Mouse (Mus musculus) forebrain, embryonic 11.5 days (tissue): Measurements from ENCODE around the gene Pitpnc1. TPM values are rescaled to one million over a fixed set of nuclear protein-coding genes. Genes with fewer than 3 reads are reported as not detected.
A peak's percentile ranks its signal among the peaks of the same experiment; 100 is the strongest.
"Not testable (repeated sequence)": the region's sequence is repeated elsewhere in the genome, so short reads cannot be mapped to it uniquely, and the experiment has no call there.

Experiments used
- ATAC-seq: fragments of 200-750 bp; cut with Nextera tagmentation; replicated peaks from 2 replicates; pipeline ENCODE4 v1.8.0; 2017; ENCODE audit warnings: moderate TSS enrichment; ENCODE audit not compliant: low FRiP score
- DNase-seq: peaks from one replicate; pipeline ENCODE4 v3.0.0-alpha.2; 2017; ENCODE audit warnings: low spot score
- H3K27ac ChIP-seq: fragments of 300-500 bp; sonication (generic); 2 replicates; pipeline ENCODE4 v1.5.1; 2014; ENCODE audit warnings: low read depth, low read length
- H3K27me3 ChIP-seq: fragments of 300-500 bp; sonication (generic); 2 replicates; pipeline ENCODE4 v1.6.1; 2014; ENCODE audit warnings: mild to moderate bottlenecking, low read length, mixed read lengths; ENCODE audit not compliant: control insufficient read depth, insufficient read depth
- H3K36me3 ChIP-seq: fragments of 300-500 bp; sonication (generic); 2 replicates; pipeline ENCODE4 v1.6.1; 2014; ENCODE audit warnings: mild to moderate bottlenecking, low read length, moderate library complexity, mixed read lengths; ENCODE audit not compliant: control insufficient read depth, insufficient read depth
- H3K4me1 ChIP-seq: fragments of 300-500 bp; sonication (generic); replicated peaks from 2 replicates; pipeline ENCODE4 v1.6.1; 2014; ENCODE audit warnings: low read length, mixed read lengths; ENCODE audit not compliant: control insufficient read depth, insufficient read depth
- H3K4me2 ChIP-seq: fragments of 300-500 bp; sonication (generic); 2 replicates; pipeline ENCODE4 v1.6.1; 2014; ENCODE audit warnings: low read depth, mild to moderate bottlenecking, low read length, moderate library complexity, mixed read lengths; ENCODE audit not compliant: severe bottlenecking
- H3K4me3 ChIP-seq: fragments of 300-500 bp; sonication (generic); 2 replicates; pipeline ENCODE4 v1.5.1; 2014; ENCODE audit warnings: low read depth, low read length
- H3K9ac ChIP-seq: fragments of 300-500 bp; sonication (generic); 2 replicates; pipeline ENCODE4 v1.6.1; 2014; ENCODE audit warnings: low read length
- H3K9me3 ChIP-seq: fragments of 300-500 bp; sonication (generic); 2 replicates; pipeline ENCODE4 v1.6.1; 2016; ENCODE audit warnings: low read length, mixed read lengths; ENCODE audit not compliant: control insufficient read depth
- WGBS: fragments of 180-500 bp; shearing (Covaris S2); extraction: QIAGEN DNeasy Blood & Tissue Kit; methylation state at CpG from one replicate; pipeline ENCODE4 v1.1.7; 2014; 5-methylcytosine and 5-hydroxymethylcytosine counted together
- polyA plus RNA-seq: library from polyadenylated mRNA; unstranded; fragments of >200 nt; fragmentation: Nextera tagmentation; extraction: Ambion mirVana; gene quantifications from 2 replicates; pipeline ENCODE4 v1.2.1, GENCODE M21; 2014

Pitpnc1 gene
- polyA plus RNA-seq, result 34.2 and 35.7 TPM in 2 replicates

DNA sequence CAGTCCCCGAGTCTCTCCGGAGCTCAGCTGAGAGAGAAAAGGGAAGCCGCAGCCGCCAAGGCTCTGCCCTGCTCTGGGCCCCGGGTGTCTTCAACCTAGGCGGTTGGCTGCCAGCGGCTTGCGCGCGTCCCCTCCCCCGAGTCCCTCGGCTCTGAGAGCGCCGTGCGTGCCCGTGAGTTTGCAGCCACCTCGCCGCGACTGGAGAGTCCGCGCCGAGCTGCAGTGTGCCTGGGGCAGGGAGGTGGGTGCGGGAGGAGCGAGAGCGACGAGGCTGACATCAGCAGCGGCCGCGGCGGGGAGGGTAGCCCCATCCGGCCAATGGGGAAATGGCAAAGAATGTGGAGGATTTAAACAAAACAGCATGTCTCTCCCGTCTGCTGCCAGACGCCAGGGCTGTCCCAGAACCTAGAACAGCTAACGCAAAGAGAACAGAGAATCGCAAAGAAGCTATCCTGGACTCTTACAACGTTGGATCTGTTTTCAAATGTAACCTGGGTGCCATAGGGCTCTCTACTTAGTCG is at the start of gene Pitpnc1:
TSS of gene Pitpnc1 (minus strand) at position 179 of the 521 bp plus-strand sequence.
- ATAC-seq, result peak; percentile 89
- Histone ChIP-seq H3K9me3 (no peaks in the 10 kb centered on the region), H3K27me3 (no peaks in the 10 kb centered on the region), H3K9ac (peak within 1 kb of the TSS; percentile 92), H3K4me3 (peak within 1 kb of the TSS; percentile 86), H3K4me1 (peaks cover 2% of the 10 kb centered on the region; the same call in 1 of the 2 replicates), H3K36me3 (no peaks in the 10 kb centered on the region), H3K27ac (peak within 1 kb of the TSS; percentile 89), H3K4me2 (peak within 1 kb of the TSS; percentile 74)
- WGBS, result under 1% methylated on average over 37 of the region's 37 CpGs
- peak; percentile 94 for DNase-seq

DNA sequence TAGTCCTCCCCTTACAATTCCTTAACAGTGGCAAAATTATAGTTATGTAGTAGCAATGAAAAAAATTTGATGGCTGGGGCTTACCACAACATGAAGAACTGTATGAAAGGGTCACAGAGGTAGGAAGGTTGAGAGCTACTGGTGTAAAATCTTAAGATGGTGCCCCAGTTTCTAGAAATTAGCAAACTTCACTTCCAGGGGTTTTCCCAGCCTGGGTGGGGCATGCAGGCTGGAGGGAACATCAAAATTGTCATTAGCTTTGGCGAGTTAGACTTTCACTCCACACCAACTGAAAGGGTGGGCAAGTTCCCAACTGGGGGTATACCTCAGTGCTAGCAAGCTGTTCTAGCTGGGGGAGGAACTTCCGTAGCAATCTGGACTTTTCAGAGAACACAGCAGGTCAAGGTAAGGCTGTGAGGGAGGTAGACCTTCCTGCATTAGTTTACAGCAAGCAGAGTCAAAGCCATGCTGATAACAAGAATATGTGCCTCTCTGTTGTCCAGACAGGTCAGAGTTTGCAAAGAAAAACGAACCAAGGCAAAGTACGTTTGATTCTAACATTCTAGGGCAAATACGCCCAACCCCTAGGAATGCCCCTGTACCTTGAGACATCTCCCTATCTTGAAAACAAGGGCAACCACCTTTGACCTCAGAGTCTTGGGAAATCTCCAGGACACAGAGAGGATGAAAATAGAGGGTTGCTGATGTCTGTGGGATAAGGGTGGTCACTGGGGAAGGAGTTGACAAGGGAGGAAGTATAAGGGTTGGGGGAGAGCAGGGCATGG is 48.3 kb upstream of the Pitpnc1 start:
- ATAC-seq (no peak), DNase-seq (no peak)
- H3K9ac ChIP-seq, result no peak overlapping the region
- H3K4me1 ChIP-seq, result no peaks in the 10 kb centered on the region
- H3K36me3 ChIP-seq, result no peaks in the 10 kb centered on the region
- no peaks in the 10 kb centered on the region for H3K9me3 ChIP-seq
- 78% methylated on average over 5 of the region's 5 CpGs for WGBS
- no peak overlapping the region for H3K4me2 ChIP-seq
- no peaks in the 10 kb centered on the region for H3K27me3 ChIP-seq
- H3K4me3 ChIP-seq, result no peak overlapping the region
- H3K27ac ChIP-seq, result no peak overlapping the region

DNA sequence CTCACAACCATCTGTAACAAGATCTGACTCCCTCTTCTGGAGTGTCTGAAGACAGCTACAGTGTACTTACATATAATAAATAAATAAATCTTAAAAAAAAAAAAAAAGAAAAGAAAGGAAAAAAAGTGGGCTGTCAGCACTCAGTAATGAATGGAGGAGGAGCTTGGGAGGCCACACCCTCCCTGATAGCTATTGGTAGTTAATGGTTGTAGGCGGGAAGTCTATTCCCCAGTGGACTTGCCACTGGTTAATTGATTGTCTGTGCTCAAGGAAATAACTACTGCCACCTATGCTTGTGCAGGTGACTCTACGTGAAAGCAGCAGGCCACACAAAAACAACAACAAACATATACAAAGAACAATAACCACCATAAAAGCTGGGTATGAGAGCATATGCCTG is 45.9 kb upstream of the Pitpnc1 start:
- no peak overlapping the region for H3K27ac ChIP-seq
- H3K27me3 ChIP-seq, result no peaks in the 10 kb centered on the region
- no peak for ATAC-seq
- H3K4me3 ChIP-seq, result no peak overlapping the region
- DNase-seq, result no peak
- no peak overlapping the region for H3K4me2 ChIP-seq
- H3K36me3 ChIP-seq, result no peaks in the 10 kb centered on the region
- WGBS, result 94% methylated on average over 2 of the region's 2 CpGs
- no peak overlapping the region for H3K9ac ChIP-seq
- H3K4me1 ChIP-seq, result no peaks in the 10 kb centered on the region
- H3K9me3 ChIP-seq, result no peaks in the 10 kb centered on the region

DNA sequence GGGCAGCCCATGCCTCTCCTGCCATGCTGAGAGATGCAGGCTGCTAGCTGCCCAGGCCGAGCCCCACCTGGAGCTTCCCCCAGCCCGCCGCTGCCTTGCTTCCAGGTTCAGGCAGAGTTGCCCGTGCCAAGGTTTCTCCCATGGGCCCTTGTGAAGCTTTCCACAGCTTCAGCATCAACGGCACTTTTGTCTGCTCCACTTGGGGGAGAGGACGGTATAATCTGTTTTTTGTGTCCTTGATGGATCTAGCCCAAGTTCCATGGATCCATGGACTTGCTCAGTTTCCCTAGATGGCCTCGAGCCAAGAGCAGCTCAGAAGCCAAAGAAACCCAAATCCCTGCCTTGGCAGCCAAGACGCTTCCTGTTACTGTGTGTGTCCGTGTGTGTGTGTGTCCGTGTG is 42.5 kb upstream of the Pitpnc1 start:
- Histone ChIP-seq H3K36me3 (no peaks in the 10 kb centered on the region), H3K27ac (no peak overlapping the region), H3K27me3 (no peaks in the 10 kb centered on the region), H3K4me2 (no peak overlapping the region), H3K4me3 (no peak overlapping the region), H3K9ac (no peak overlapping the region), H3K4me1 (peaks cover 6% of the 10 kb centered on the region), H3K9me3 (no peaks in the 10 kb centered on the region)
- 85% methylated on average over 10 of the region's 10 CpGs for WGBS
- ATAC-seq, result no peak
- DNase-seq, result no peak

DNA sequence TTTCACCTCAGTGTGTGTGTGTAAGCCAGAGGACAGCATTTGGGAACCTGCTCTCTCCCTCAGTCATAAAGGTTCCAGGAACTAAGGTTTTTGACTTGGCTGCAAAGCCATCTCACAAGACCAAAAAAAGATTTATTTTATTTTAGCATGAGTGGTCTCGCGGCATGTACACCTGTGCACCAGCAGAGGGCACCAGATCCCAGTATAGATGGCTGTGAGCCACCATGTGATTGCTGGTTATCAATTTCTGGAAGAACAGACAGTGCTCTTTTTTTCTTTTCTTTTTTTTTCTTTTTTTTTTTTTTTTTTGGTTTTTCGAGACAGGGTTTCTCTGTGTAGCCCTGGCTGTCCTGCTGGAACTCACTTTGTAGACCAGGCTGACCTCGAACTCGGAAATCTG is 41.5 kb upstream of the Pitpnc1 start:
- H3K4me1 ChIP-seq, H3K4me2 ChIP-seq, H3K9ac ChIP-seq, H3K9me3 ChIP-seq, H3K27ac ChIP-seq, ATAC-seq, H3K27me3 ChIP-seq, H3K4me3 ChIP-seq, H3K36me3 ChIP-seq: not testable (repeated sequence)
- 52% methylated on average over 5 of the region's 5 CpGs for WGBS
- peak; percentile 82 for DNase-seq

DNA sequence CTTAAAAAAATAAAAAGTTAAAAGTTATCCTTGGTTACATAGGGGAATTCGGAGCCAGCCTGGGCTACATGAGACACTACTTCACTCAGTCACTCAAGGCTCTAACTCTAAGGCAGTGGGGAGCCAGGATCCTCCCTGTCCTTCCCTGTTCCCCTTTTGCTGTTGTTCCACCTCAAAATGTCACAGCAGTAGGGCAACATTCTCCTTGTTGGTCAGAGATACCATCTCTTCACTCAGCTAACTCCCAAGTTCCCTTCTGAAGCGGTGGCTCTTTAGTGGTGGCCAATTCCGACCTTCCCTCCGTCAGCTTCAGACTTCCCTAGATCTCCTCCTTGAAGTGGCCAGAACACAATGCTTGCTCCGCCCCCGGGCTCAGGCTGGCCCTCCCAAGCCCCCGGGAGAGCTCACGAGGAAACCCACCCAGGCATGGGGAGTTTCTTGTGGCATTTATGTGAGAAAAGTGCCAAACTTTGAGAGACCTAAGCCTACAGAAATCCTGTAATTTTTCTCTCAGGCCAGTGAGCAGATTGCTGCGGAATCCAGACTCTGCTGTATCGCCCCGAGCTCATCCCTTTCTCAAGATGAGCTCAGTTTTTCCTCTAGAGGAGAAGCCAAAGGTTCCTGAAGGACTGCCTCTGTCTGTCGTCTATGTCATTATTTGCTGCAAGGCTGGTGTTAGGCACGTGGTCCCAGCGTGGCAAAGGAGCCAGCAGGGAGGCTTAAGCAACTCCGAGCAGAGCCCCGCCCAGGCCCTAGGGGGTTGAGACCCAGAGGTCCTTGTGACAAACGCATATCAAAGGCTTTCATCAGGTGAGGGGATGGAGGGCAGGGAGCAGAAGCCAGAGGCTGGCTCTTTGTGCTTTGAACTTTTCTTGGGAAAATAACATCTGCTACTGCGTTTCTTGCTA is 40.1 kb upstream of the Pitpnc1 start:
- no peaks in the 10 kb centered on the region for H3K36me3 ChIP-seq
- no peaks in the 10 kb centered on the region for H3K27me3 ChIP-seq
- no peak overlapping the region for H3K27ac ChIP-seq
- no peaks in the 10 kb centered on the region for H3K9me3 ChIP-seq
- H3K4me2 ChIP-seq, result peak overlapping the region; percentile 19; the same call in 1 of the 2 replicates
- DNase-seq, result peak; percentile 67
- 5% methylated on average over 18 of the region's 18 CpGs for WGBS
- H3K9ac ChIP-seq, result peak overlapping the region; percentile 31
- H3K4me1 ChIP-seq, result peaks cover 6% of the 10 kb centered on the region
- 0 out of 2 replicates have a peak, but pooled peaks have one; percentile 5 for ATAC-seq
- no peak overlapping the region for H3K4me3 ChIP-seq

DNA sequence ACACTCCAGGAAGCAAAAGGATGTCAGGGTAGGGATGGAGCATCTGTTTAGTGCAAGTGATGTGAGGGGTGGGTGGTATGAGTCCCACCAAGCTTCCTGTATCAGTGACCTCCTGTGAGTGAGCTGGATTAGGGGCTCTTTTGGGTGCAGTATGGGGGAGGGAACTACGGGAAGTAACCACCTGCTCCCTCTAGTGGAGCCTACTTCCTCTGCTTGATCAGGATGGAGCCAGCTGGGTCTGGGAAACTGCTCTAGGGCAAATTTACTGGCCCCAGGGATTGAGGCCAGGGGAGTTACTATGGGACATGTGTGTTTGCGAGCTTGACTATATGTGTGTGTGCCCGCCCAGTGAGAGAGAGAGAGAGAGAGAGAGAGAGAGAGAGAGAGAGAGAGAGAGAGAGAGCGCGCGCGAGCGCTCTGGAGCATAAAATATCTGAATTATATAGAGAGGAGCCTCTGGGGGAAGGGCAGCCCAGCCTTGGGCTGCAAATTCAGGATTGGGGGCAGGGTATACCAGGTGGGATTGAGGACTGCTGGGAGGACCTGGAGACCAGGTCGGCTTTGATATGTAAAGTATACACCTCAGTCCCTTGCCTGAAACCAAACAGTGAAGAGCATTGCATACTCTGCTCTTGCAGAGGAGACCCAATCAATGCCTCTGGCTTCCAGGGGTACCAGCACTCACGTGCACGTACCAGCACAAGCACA is 39.3 kb upstream of the Pitpnc1 start:
- H3K36me3 ChIP-seq, result no peaks in the 10 kb centered on the region
- no peak overlapping the region for H3K27ac ChIP-seq
- H3K4me3 ChIP-seq, result no peak overlapping the region
- DNase-seq, result peak; percentile 56
- H3K9ac ChIP-seq, result no peak overlapping the region
- no peaks in the 10 kb centered on the region for H3K27me3 ChIP-seq
- ATAC-seq, result peak; percentile 53; the same call in 1 of the 2 replicates
- H3K4me2 ChIP-seq, result no peak overlapping the region
- 20% methylated on average over 11 of the region's 11 CpGs for WGBS
- peaks cover 6% of the 10 kb centered on the region for H3K4me1 ChIP-seq
- no peaks in the 10 kb centered on the region for H3K9me3 ChIP-seq

DNA sequence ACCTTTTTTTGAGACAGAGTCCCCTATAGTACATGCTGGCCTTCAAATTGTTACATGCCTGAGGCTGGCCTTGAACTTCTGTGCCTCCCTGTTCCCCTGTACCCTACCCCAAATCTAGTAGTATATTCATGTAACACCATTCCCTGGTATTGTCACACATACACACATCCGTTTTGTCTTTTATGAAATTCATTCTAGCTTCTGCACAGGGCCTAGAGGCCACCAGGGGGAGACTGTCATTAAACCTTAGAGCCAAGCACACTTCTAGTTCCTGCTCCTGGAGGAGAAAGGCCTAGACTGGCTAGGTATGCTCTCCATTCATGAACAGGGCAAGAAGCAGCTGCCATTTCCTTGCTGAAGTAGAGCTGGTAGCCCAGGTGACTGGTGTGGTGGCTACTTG is 35.8 kb upstream of the Pitpnc1 start:
- Histone ChIP-seq H3K27ac (no peak overlapping the region), H3K36me3 (no peaks in the 10 kb centered on the region), H3K4me1 (peaks cover 6% of the 10 kb centered on the region), H3K4me2 (no peak overlapping the region), H3K27me3 (no peaks in the 10 kb centered on the region), H3K9me3 (no peaks in the 10 kb centered on the region), H3K4me3 (no peak overlapping the region), H3K9ac (no peak overlapping the region)
- WGBS, result 64% methylated on average over 1 of the region's 1 CpGs
- DNase-seq, result no peak
- ATAC-seq, result no peak
